ENCODE assay signal across 8 mouse cellular contexts in genomic region chr1:74091138-74091537, GRCm38 (mm10). TPM values are rescaled to one million over a fixed set of nuclear protein-coding genes. Genes with fewer than 3 reads are reported as not detected.
DNase-seq lines count a peak whose midpoint lies in the region; TF ChIP-seq lines count a peak whose summit lies in the region.

No protein-coding gene starts in this region.

- peak; percentile 69 for DNase-seq in gastrocnemius, adult 2 months
- no peak for DNase-seq in gastrocnemius, postnatal 4 days (ENCODE audit: low spot score in 2 of 2)
- peak; percentile 49 for DNase-seq in ovary, postnatal 36 days (ENCODE audit: low spot score)
- no peak for DNase-seq in ovary, adult 18-20 months (ENCODE audit: low spot score)
- peak; percentile 58 to 71 for DNase-seq in kidney, postnatal 36 days
- no peak for DNase-seq in layer of hippocampus, postnatal 14 days (ENCODE audit: low spot score in 2 of 2)
- DNase-seq in thymus, postnatal 36 days = no peak
- DNase-seq in cerebellum, adult 9-10 months = no peak

- H3K27ac ChIP-seq in gastrocnemius, adult 2 months = peak overlapping the region; percentile 67

- intact Hi-C loops in gastrocnemius, adult 2 months (cut with DNase I) = no loop called here

- peak overlapping the region; percentile 69 for H3K4me3 ChIP-seq in gastrocnemius, adult 2 months

- TF ChIP-seq CTCF in gastrocnemius, adult 2 months (IDR thresholded peaks at IDR 0.05) = no peak

RNA-seq across cellular contexts. Expression of gene Tns1, which starts 33.1 kb away (rescaled TPM):
- 100 to 1,000 TPM; 294 to 305 TPM for total RNA-seq in gastrocnemius, adult 2 months (2021)
- 100 to 1,000 TPM; 259 to 265 TPM for total RNA-seq in gastrocnemius, postnatal 4 days (2021)
- 10 to 100 TPM; 49.6 to 52.2 TPM for total RNA-seq in layer of hippocampus, postnatal 14 days (2021)

RNA-seq across cellular contexts. Expression of gene Rufy4, which starts 34.2 kb away (rescaled TPM):
- total RNA-seq in gastrocnemius, adult 2 months (2021) = under 1 TPM in 1 of 2 experiments, not detected in 1; 0.08 TPM
- total RNA-seq in gastrocnemius, postnatal 4 days (2021) = under 1 TPM; 0.52 to 0.54 TPM
- total RNA-seq in layer of hippocampus, postnatal 14 days (2021) = under 1 TPM; 0.18 to 0.24 TPM

Comparison
In these comparisons a context has a peak if more than half of its experiments do, and no peak if none do; other contexts are left out.
1. DNase-seq: peak in gastrocnemius, adult 2 months (single experiment), ovary, postnatal 36 days (single experiment) and kidney, postnatal 36 days (2 of 2); none in gastrocnemius, postnatal 4 days (0 of 2), ovary, adult 18-20 months (single experiment), layer of hippocampus, postnatal 14 days (0 of 2), thymus, postnatal 36 days (0 of 2) and cerebellum, adult 9-10 months (single experiment).
2. RNA of gene Tns1, which starts 33.1 kb away (total RNA-seq): 294 to 305 TPM in gastrocnemius, adult 2 months and 259 to 265 TPM in gastrocnemius, postnatal 4 days; 49.6 to 52.2 TPM in layer of hippocampus, postnatal 14 days; every median in the first group is over 4 times any median in the second.